Mouse (Mus musculus): ENCODE measurements around the gene Pigv. TPM values are rescaled to one million over a fixed set of nuclear protein-coding genes. Genes with fewer than 3 reads are reported as not detected.

The Pigv gene
- polyA plus RNA-seq, 1 experiment from 2014 or later: 10.8 TPM

- Histone ChIP-seq H3K36me3 (ENCODE audit: control insufficient read depth, insufficient read depth, low read length) (no peaks in the 10 kb centered on the region), H3K9me3 (ENCODE audit: control insufficient read depth, low read length) (peaks cover 4% of the 10 kb centered on the region; the same call in 1 of the 2 replicates), H3K27ac (replicated peaks; ENCODE audit: low read depth, low read length) (no peak overlapping the region), H3K27me3 (ENCODE audit: control insufficient read depth, insufficient read depth, low read length) (no peaks in the 10 kb centered on the region), H3K4me3 (replicated peaks; ENCODE audit: low read depth, low read length) (no peak overlapping the region), H3K4me1 (ENCODE audit: control insufficient read depth, insufficient read depth, low read length) (no peaks in the 10 kb centered on the region), H3K4me2 (ENCODE audit: low read length) (no peak overlapping the region), H3K9ac (replicated peaks; ENCODE audit: low read length) (no peak overlapping the region)
- DNase-seq (no peak), ATAC-seq (ENCODE audit: low FRiP score, low TSS enrichment) (no peak)
- 87% methylated on average over 3 of the region's 3 CpGs for WGBS
These were observed 27.3 kb downstream of the Pigv start for GRCm38 (mm10) chr4:133645195-133645594.

GRCm38 (mm10) chr4:133634043-133634410 is 38.4 kb downstream of the Pigv start:
- Histone ChIP-seq H3K27ac (replicated peaks; ENCODE audit: low read depth, low read length) (no peak overlapping the region), H3K4me1 (ENCODE audit: control insufficient read depth, insufficient read depth, low read length) (peaks cover 10% of the 10 kb centered on the region), H3K36me3 (ENCODE audit: control insufficient read depth, insufficient read depth, low read length) (no peaks in the 10 kb centered on the region), H3K4me2 (ENCODE audit: low read length) (no peak overlapping the region), H3K9me3 (ENCODE audit: control insufficient read depth, low read length) (no peaks in the 10 kb centered on the region), H3K27me3 (ENCODE audit: control insufficient read depth, insufficient read depth, low read length) (no peaks in the 10 kb centered on the region), H3K4me3 (replicated peaks; ENCODE audit: low read depth, low read length) (no peak overlapping the region), H3K9ac (replicated peaks; ENCODE audit: low read length) (no peak overlapping the region)
- WGBS: 81% methylated on average over 5 of the region's 5 CpGs
- DNase-seq: no peak
- no peak for ATAC-seq (ENCODE audit: low FRiP score, low TSS enrichment)

- Histone ChIP-seq H3K27ac (replicated peaks; ENCODE audit: low read depth, low read length) (peak overlapping the region; percentile 88), H3K4me3 (replicated peaks; ENCODE audit: low read depth, low read length) (peak overlapping the region; percentile 71), H3K9ac (replicated peaks; ENCODE audit: low read length) (peak overlapping the region; percentile 95), H3K4me2 (ENCODE audit: low read length) (peak overlapping the region; percentile 72), H3K36me3 (ENCODE audit: control insufficient read depth, insufficient read depth, low read length) (no peaks in the 10 kb centered on the region), H3K9me3 (ENCODE audit: control insufficient read depth, low read length) (no peaks in the 10 kb centered on the region), H3K4me1 (ENCODE audit: control insufficient read depth, insufficient read depth, low read length) (peaks cover 10% of the 10 kb centered on the region), H3K27me3 (ENCODE audit: control insufficient read depth, insufficient read depth, low read length) (no peaks in the 10 kb centered on the region)
- DNase-seq (peak; percentile 93), ATAC-seq (ENCODE audit: low FRiP score, low TSS enrichment) (peak; percentile 91)
- 10% methylated on average over 36 of the region's 47 CpGs for WGBS
These were observed 39.0 kb downstream of the Pigv start for GRCm38 (mm10) chr4:133633332-133634042.

GRCm38 (mm10) chr4:133632483-133633327 is 39.7 kb downstream of the Pigv start:
- no peaks in the 10 kb centered on the region for H3K36me3 ChIP-seq (ENCODE audit: control insufficient read depth, insufficient read depth, low read length)
- WGBS: 1% methylated on average over 68 of the region's 69 CpGs
- H3K27ac ChIP-seq (replicated peaks; ENCODE audit: low read depth, low read length): peak overlapping the region; percentile 88
- H3K4me1 ChIP-seq (ENCODE audit: control insufficient read depth, insufficient read depth, low read length): peaks cover 10% of the 10 kb centered on the region
- DNase-seq: peak; percentile 24
- no peaks in the 10 kb centered on the region for H3K27me3 ChIP-seq (ENCODE audit: control insufficient read depth, insufficient read depth, low read length)
- peak overlapping the region; percentile 71 for H3K4me3 ChIP-seq (replicated peaks; ENCODE audit: low read depth, low read length)
- peak overlapping the region; percentile 72 for H3K4me2 ChIP-seq (ENCODE audit: low read length)
- peak overlapping the region; percentile 95 for H3K9ac ChIP-seq (replicated peaks; ENCODE audit: low read length)
- H3K9me3 ChIP-seq (ENCODE audit: control insufficient read depth, low read length): no peaks in the 10 kb centered on the region
- ATAC-seq (ENCODE audit: low FRiP score, low TSS enrichment): no peak; the same call in 1 of the 2 replicates

GRCm38 (mm10) chr4:133631769-133632411 is 40.6 kb downstream of the Pigv start:
- no peaks in the 10 kb centered on the region for H3K27me3 ChIP-seq (ENCODE audit: control insufficient read depth, insufficient read depth, low read length)
- peaks cover 4% of the 10 kb centered on the region for H3K36me3 ChIP-seq (ENCODE audit: control insufficient read depth, insufficient read depth, low read length)
- ATAC-seq (ENCODE audit: low FRiP score, low TSS enrichment): no peak
- H3K4me3 ChIP-seq (replicated peaks; ENCODE audit: low read depth, low read length): peak overlapping the region; percentile 71
- H3K27ac ChIP-seq (replicated peaks; ENCODE audit: low read depth, low read length): no peak overlapping the region
- no peak for DNase-seq
- H3K4me1 ChIP-seq (ENCODE audit: control insufficient read depth, insufficient read depth, low read length): peaks cover 10% of the 10 kb centered on the region
- H3K9ac ChIP-seq (replicated peaks; ENCODE audit: low read length): peak overlapping the region; percentile 95
- no peaks in the 10 kb centered on the region for H3K9me3 ChIP-seq (ENCODE audit: control insufficient read depth, low read length)
- H3K4me2 ChIP-seq (ENCODE audit: low read length): peak overlapping the region; percentile 72
- WGBS: 36% methylated on average over 9 of the region's 9 CpGs

GRCm38 (mm10) chr4:133631071-133631768 is 41.2 kb downstream of the Pigv start:
- Histone ChIP-seq H3K9ac (replicated peaks; ENCODE audit: low read length) (no peak overlapping the region; the same call in 1 of the 2 replicates), H3K4me1 (ENCODE audit: control insufficient read depth, insufficient read depth, low read length) (peaks cover 10% of the 10 kb centered on the region), H3K9me3 (ENCODE audit: control insufficient read depth, low read length) (no peaks in the 10 kb centered on the region), H3K27ac (replicated peaks; ENCODE audit: low read depth, low read length) (no peak overlapping the region), H3K4me3 (replicated peaks; ENCODE audit: low read depth, low read length) (peak overlapping the region; percentile 71; the same call in 1 of the 2 replicates), H3K27me3 (ENCODE audit: control insufficient read depth, insufficient read depth, low read length) (no peaks in the 10 kb centered on the region), H3K4me2 (ENCODE audit: low read length) (peak overlapping the region; percentile 72; the same call in 1 of the 2 replicates), H3K36me3 (ENCODE audit: control insufficient read depth, insufficient read depth, low read length) (peaks cover 10% of the 10 kb centered on the region)
- DNase-seq: no peak
- ATAC-seq (ENCODE audit: low FRiP score, low TSS enrichment): no peak
- WGBS: 87% methylated on average over 14 of the region's 14 CpGs

GRCm38 (mm10) chr4:133630326-133630920 is 42.0 kb downstream of the Pigv start:
- 89% methylated on average over 8 of the region's 8 CpGs for WGBS
- H3K9ac ChIP-seq (replicated peaks; ENCODE audit: low read length): no peak overlapping the region
- DNase-seq (no peak), ATAC-seq (ENCODE audit: low FRiP score, low TSS enrichment) (no peak)
- no peak overlapping the region for H3K27ac ChIP-seq (replicated peaks; ENCODE audit: low read depth, low read length)
- H3K27me3 ChIP-seq (ENCODE audit: control insufficient read depth, insufficient read depth, low read length): no peaks in the 10 kb centered on the region
- no peaks in the 10 kb centered on the region for H3K9me3 ChIP-seq (ENCODE audit: control insufficient read depth, low read length)
- H3K4me3 ChIP-seq (replicated peaks; ENCODE audit: low read depth, low read length): no peak overlapping the region
- peaks cover 17% of the 10 kb centered on the region for H3K36me3 ChIP-seq (ENCODE audit: control insufficient read depth, insufficient read depth, low read length)
- no peak overlapping the region for H3K4me2 ChIP-seq (ENCODE audit: low read length)
- peaks cover 10% of the 10 kb centered on the region for H3K4me1 ChIP-seq (ENCODE audit: control insufficient read depth, insufficient read depth, low read length)

GRCm38 (mm10) chr4:133629191-133629590 is 43.3 kb downstream of the Pigv start:
- Histone ChIP-seq H3K4me3 (replicated peaks; ENCODE audit: low read depth, low read length) (no peak overlapping the region), H3K36me3 (ENCODE audit: control insufficient read depth, insufficient read depth, low read length) (peaks cover 28% of the 10 kb centered on the region), H3K27me3 (ENCODE audit: control insufficient read depth, insufficient read depth, low read length) (no peaks in the 10 kb centered on the region), H3K9ac (replicated peaks; ENCODE audit: low read length) (no peak overlapping the region), H3K4me2 (ENCODE audit: low read length) (no peak overlapping the region), H3K4me1 (ENCODE audit: control insufficient read depth, insufficient read depth, low read length) (peaks cover 10% of the 10 kb centered on the region), H3K27ac (replicated peaks; ENCODE audit: low read depth, low read length) (no peak overlapping the region), H3K9me3 (ENCODE audit: control insufficient read depth, low read length) (no peaks in the 10 kb centered on the region)
- ATAC-seq (ENCODE audit: low FRiP score, low TSS enrichment): no peak
- 92% methylated on average over 7 of the region's 7 CpGs for WGBS
- no peak for DNase-seq

Measured in midbrain, embryonic 14.5 days (tissue).